Mouse (Mus musculus): ENCODE results near the gene Aamp. TPM values are rescaled to one million over a fixed set of nuclear protein-coding genes. Genes with fewer than 3 reads are reported as not detected.
A peak's percentile ranks its signal among the peaks of the same experiment; 100 is the strongest.
"Not testable (repeated sequence)": the region's sequence is repeated elsewhere in the genome, so short reads cannot be mapped to it uniquely, and the experiment has no call there.

Aamp gene
- polyA plus RNA-seq, 2 experiments from 2014 or later, result 139 to 184 TPM

DNA sequence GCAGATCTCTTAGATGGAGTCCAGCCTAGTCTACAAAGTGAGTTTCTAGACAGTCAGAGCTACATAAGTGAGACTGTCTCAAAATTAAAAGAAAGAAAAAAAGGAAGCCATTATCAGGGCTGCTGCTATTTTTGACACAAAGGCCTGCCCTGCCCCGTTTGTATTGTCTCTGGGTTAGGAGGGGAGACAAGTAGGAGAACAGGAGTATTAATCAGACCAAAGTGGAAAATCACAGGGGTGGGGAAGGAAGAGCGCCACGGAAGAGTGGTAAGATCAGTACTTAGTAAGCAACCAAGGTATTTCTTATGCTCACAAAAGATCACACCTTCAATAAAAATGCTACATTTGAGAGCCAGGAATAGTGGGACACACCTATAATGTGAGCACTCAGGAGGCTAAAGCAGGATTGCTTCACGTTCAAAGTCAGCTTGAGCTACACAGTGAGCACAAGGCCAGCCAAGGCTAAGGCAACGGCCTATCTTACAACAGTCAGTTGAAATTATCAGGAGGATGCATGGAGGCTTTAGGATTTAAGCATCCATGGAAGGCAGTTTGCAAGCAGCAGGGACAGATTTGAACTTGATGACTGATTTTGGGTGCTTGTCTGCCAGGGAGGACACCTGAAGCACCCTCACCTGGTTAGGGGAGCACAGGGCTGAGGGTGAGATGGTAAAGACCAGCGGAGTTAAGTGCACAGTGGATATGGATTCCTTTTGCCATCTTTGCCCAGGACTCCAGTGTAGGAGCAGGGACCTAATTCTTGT is 16.0 kb upstream of the Aamp start:
- no peak for ATAC-seq

GRCm38 (mm10) chr1:74298996-74299395 is 14.5 kb upstream of the Aamp start:
- no peak for ATAC-seq

- ATAC-seq, result no peak
These were observed 13.7 kb upstream of the Aamp start for GRCm38 (mm10) chr1:74298157-74298750.

DNA sequence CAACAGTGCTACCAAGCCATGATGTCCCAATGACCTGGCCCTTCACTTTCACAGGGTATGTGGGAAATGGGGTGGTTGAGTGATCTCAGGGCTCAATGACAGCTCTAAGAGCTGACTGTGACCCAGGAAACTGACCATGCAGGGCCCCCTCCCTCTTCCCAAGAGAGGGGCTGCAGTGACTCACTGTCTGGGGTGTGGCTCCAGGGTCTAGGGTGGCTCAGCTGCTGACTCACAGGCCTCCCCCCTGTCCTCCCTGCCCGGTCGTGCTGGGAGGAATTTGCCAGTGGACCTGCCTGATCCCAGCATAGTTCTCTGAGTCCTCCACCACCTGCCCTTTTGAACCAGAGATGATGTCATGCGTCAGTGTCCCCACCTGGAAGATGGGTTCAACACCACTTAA is 12.7 kb upstream of the Aamp start:
- no peak for ATAC-seq

GRCm38 (mm10) chr1:74296477-74296876 is 11.9 kb upstream of the Aamp start:
- no peak for ATAC-seq

DNA sequence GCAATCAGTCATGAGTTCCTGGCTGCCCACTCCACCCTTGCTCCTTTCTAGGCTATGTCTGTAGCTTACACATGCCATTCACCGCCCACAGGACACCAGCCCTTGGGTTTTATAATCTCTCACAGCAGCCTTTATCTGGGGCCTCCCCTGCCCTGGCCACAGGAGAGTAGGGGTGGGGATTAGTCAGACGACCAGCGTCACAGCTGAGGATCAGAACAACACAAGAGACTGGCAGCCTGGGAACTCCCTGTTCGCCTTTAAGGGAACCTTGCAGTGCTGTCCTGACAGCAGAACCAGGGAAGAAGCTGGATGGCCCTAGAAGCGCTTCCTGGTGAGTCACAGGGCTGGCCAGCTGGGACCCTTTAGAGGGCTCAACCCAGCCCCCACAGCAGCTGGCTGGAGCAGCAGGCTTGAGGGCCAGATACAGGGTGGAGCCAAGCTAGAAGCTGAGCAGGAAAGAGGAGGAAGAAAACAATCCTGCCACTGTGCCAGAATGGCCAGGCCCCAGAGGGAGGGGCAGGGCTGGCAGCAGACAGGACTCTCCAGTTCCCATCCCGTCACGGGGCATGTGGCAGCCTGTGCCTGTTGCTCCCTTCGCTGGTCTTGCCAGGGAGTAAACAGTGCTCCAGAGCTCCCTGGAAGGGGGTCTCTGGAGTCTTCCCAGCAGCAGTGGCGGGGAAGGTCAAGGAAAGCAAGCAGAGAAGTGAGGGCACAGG is 11.1 kb upstream of the Aamp start:
- ATAC-seq, result peak; percentile 92

- ATAC-seq, result no peak
These were observed 10.4 kb upstream of the Aamp start for GRCm38 (mm10) chr1:74294733-74295455.

GRCm38 (mm10) chr1:74294090-74294643 is 9.6 kb upstream of the Aamp start:
- no peak for ATAC-seq

GRCm38 (mm10) chr1:74293306-74293960 is 8.9 kb upstream of the Aamp start:
- no peak for ATAC-seq

GRCm38 (mm10) chr1:74292331-74293020 is 7.9 kb upstream of the Aamp start:
- ATAC-seq, result no peak

DNA sequence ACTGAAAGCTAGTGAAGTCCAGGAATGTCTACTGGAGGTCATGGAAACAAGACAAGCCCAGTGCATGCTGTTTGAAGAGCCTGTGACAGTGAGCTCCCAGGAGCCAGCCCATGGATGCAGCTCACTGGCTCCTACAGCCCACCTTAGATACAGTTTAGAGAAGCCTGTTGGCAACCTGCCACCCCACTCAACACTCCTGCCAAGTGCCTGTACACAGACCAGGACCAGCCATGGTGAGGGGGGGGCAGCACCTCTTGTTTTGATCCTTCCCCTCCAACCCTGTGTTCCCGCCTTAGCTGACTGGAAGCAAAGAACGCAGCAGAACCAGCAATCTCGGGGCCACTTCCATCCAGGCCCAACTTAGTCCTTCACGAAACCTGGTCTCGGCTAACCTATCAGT is 5.6 kb upstream of the Aamp start:
- ATAC-seq, result no peak

DNA sequence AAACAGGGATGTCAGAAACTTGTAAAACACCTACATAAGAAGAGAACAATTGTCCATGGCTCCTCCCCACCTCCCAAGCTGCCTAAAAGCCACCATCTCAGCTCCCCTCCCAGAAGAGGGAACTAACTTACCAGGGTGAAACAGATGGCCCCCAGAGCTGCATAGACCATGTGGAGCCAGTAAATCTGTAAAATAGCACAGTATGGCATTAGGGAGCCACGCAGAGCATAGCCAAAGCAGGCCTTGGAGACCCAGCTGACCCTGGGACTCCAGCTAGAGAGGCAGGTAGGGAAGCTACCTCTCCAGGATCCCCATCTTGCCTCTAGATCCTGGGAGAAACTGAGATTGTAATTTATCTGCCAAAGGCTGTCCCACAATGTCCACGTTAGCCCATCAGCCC is 5.2 kb upstream of the Aamp start:
- ATAC-seq, result no peak

- no peak for ATAC-seq
These were observed 4.7 kb upstream of the Aamp start for GRCm38 (mm10) chr1:74289248-74289647.

DNA sequence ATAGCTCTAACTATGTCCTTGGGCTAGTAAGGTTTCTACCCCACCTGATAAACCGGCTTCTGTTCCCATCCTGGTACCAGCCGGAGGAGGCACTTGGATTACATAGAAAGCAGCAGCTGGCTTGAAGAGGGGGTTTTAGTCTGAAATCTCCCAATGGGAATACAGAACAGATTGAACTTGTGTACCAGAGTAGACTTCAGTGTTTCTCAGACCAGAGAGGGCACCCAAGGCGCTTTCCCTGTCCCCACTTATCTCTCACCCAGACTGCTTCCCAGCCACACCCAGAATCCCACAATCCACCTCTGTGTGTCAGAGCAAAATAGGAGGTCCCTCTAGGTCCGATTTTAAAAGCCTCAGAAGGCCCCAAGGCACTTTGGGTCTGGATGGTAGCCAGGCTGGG is 3.8 kb upstream of the Aamp start:
- no peak for ATAC-seq

- ATAC-seq, result not testable (repeated sequence)
These were observed 2.5 kb upstream of the Aamp start for GRCm38 (mm10) chr1:74286869-74287607.

- no peak for ATAC-seq
These were observed 873 bp upstream of the Aamp start for GRCm38 (mm10) chr1:74285212-74286010.

DNA sequence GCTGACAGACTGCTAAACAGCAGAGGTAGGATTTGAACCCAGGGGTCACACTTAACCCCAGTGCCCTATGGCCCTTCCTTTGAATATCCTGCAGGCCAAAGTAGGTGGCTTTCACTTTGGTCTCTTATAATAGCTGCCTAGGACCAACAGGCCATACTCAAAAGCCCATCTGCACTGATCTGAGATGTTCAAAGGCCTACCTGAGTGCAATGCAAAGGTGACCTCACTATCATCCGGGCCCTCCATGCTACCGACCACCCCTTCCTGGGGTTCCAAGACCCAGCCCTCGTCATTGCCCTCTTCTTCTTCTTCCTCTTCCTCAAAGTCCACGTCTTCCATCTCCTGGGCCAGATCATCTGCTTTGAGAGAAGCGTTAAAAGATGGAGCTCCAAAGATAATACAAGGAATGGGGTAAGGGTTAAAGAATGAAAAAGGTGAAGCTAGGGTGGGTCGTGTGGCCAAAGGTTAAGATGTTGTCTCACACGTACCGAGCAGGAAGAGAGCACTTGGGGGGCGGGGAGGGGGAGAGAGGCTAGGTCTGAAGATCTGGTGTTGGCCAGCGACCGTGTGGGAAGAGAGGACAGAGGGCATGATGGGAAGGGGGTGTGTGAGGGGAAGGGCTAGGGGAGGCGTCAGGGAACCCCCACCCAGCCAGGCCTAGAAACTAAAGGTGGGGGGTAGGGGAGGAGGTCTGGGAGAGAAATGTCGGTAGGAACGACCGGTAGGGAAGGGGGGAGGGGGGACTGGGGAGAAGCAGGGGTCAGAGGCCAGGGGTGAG is 663 bp downstream of the Aamp start:
- ATAC-seq, result no peak

DNA sequence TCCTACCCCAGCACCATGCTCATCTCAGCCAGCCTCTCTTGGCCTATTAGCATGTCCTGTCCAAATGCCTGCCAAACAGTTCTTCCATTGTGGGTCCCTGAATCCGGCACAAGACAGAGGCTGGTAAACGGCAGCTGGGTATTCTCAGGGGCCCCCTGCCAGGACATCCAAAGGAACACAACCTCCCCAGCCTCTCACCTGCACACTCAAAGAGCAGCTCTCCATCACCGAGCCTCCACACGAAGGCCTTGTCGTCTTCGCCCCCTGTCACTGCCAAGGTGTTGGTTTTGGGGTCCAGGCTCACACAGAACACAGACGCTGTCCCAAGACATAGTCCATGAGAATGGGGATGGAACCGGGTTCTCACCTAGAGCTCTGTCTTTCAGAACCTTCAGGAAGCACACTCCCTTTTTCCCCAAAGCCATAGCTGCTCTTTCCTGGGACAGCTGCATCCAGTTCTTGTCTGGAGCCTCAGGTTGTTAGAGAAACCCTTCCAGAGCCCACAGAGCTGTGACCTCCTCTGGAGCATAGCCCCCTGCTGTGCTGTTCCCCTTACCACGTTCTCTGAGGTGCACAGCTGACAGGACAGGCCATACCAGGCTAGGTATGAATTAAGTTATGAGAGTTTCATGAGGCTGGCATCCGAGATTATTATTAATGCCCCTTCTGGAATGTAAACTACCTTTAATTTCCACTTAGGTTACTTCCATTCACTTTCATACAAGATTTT is 1.5 kb downstream of the Aamp start:
- no peak for ATAC-seq

DNA sequence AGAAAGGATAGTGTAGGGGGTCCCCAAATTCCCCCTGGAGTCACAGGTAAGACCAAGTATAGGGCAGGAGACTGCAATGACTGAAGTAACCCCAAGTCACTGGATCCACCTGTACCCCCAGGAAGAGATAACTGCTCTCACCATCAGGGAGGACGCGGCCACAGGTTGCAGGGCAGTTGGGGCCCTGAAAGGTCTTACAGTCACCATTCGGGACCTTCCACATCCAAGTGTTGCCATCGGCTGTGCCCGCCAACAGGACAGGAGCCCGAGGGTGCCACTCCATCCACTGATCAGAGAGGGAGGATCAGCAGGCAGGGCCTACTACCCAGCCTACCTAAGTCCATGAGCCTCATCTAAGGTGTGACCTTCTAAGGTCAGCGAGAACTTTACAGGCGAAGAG is 2.7 kb downstream of the Aamp start:
- no peak for ATAC-seq
